Mouse (Mus musculus) heart, adult 2 months (tissue): ENCODE results near the gene Reg4.

Experiments used
- CTCF ChIP-seq: fragments of 200-600 bp; IDR thresholded peaks from 2 replicates; pipeline ENCODE4 v1.8.1; 2022; ENCODE audit warnings: antibody characterized with exemption, mild to moderate bottlenecking, moderate library complexity
- POLR2A ChIP-seq: fragments of 200-500 bp; IDR thresholded peaks from 2 replicates; pipeline ENCODE4 v1.6.1; 2011; ENCODE audit warnings: mild to moderate bottlenecking, low read depth, low read length, control low read depth; ENCODE audit not compliant: insufficient read depth

- TF ChIP-seq POLR2A (no peak), CTCF (no peak)
Observed at GRCm38 (mm10) chr3:98254059-98254458, 32.1 kb downstream of the Reg4 start.
